Mouse (Mus musculus) heart, embryonic 14.5 days (tissue): Measurements from ENCODE around the gene Borcs6. TPM values are rescaled to one million over a fixed set of nuclear protein-coding genes. Genes with fewer than 3 reads are reported as not detected.
A peak's percentile ranks its signal among the peaks of the same experiment; 100 is the strongest.

Experiments
- ATAC-seq: fragments of 200-750 bp; cut with Nextera tagmentation; 2 replicates; pipeline ENCODE4 v1.8.0; 2017; ENCODE audit warnings: low read depth, moderate TSS enrichment; ENCODE audit not compliant: insufficient number of reproducible peaks, insufficient read depth, low FRiP score
- H3K27ac ChIP-seq, 2 experiments: fragments of 200-500 bp in 1 of 2; fragments of 300-500 bp in 1 of 2; sonication (generic) in 1 of 2; replicated peaks in 1 of 2; 2 replicates each; pipeline ENCODE4 v1.5.1; 2012 to 2014; ENCODE audit warnings: low read depth in 2 of 2, low read length in 2 of 2, control low read depth in 1 of 2, mild to moderate bottlenecking in 1 of 2, mixed read lengths in 1 of 2; ENCODE audit not compliant: control insufficient read depth in 1 of 2, insufficient read depth in 1 of 2
- H3K27me3 ChIP-seq: fragments of 300-500 bp; sonication (generic); 2 replicates; pipeline ENCODE4 v1.6.1; 2014; ENCODE audit warnings: mild to moderate bottlenecking, low read length, control low read depth; ENCODE audit not compliant: control insufficient read depth, insufficient read depth
- H3K36me3 ChIP-seq: fragments of 300-500 bp; sonication (generic); 2 replicates; pipeline ENCODE4 v1.6.1; 2014; ENCODE audit warnings: mild to moderate bottlenecking, control low read depth, low read length, mixed read lengths; ENCODE audit not compliant: control insufficient read depth, insufficient read depth
- H3K4me1 ChIP-seq, 2 experiments: fragments of 200-500 bp in 1 of 2; fragments of 300-500 bp in 1 of 2; sonication (generic) in 1 of 2; 2 replicates each; pipeline ENCODE4 v1.6.1; 2012 to 2014; ENCODE audit warnings: low read length in 2 of 2, control low read depth in 1 of 2, mixed read lengths in 1 of 2; ENCODE audit not compliant: control insufficient read depth in 2 of 2, insufficient read depth in 2 of 2
- H3K4me2 ChIP-seq: fragments of 300-500 bp; sonication (generic); 2 replicates; pipeline ENCODE4 v1.6.1; 2014; ENCODE audit warnings: mild to moderate bottlenecking, low read length
- H3K4me3 ChIP-seq, 2 experiments: fragments of 200-500 bp in 1 of 2; fragments of 300-500 bp in 1 of 2; sonication (generic) in 1 of 2; 2 replicates each; pipeline ENCODE4 v1.5.1; 2012 to 2014; ENCODE audit warnings: low read length in 2 of 2, mild to moderate bottlenecking in 2 of 2, control low read depth in 1 of 2, low read depth in 1 of 2, moderate library complexity in 1 of 2; ENCODE audit not compliant: control insufficient read depth in 1 of 2, insufficient read depth in 1 of 2
- H3K9ac ChIP-seq: fragments of 300-500 bp; sonication (generic); 2 replicates; pipeline ENCODE4 v1.6.1; 2014; ENCODE audit warnings: mild to moderate bottlenecking, low read length
- H3K9me3 ChIP-seq: fragments of 300-500 bp; sonication (generic); 2 replicates; pipeline ENCODE4 v1.6.1; 2016; ENCODE audit warnings: low read length, control low read depth; ENCODE audit not compliant: control insufficient read depth
- WGBS: fragments of 180-500 bp; shearing (Covaris S2); extraction: QIAGEN DNeasy Blood & Tissue Kit; methylation state at CpG from one replicate; pipeline ENCODE4 v1.1.7; 2014; 5-methylcytosine and 5-hydroxymethylcytosine counted together
- polyA plus RNA-seq: library from polyadenylated mRNA; unstranded; fragments of >200 nt; fragmentation: Nextera tagmentation; extraction: Ambion mirVana; gene quantifications from 2 replicates; pipeline ENCODE4 v1.2.1, GENCODE M21; 2014

Gene Borcs6
- polyA plus RNA-seq, 1 experiment from 2014 or later: 14.1 TPM

DNA sequence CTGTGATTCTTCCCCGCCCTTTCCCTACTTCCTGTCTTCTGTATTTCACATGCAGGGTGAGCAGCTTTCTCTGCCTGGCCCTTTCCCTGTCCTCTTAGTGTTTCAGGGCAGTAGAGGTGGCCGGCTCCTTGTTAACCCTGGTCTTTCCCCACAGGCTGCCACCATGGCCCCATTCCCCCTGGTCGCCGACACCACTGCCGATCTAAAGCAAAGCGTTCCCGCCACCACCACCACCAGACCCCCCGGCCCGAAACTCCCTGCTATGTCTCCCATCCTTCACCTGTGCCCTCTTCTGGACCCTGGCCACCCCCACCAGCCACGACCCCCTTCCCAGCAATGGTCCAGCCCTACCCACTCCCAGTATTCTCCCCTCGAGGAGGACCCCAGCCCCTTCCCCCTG is 46.8 kb downstream of the Borcs6 start:
- H3K9ac ChIP-seq: no peak overlapping the region
- ATAC-seq: no peak
- H3K9me3 ChIP-seq: no peaks in the 10 kb centered on the region
- WGBS: 93% methylated on average over 11 of the region's 11 CpGs
- no peaks in the 10 kb centered on the region for H3K27me3 ChIP-seq
- H3K36me3 ChIP-seq: peaks cover 86% of the 10 kb centered on the region
- no peak overlapping the region for H3K27ac ChIP-seq
- H3K4me1 ChIP-seq: peaks cover 0 to 2% of the 10 kb centered on the region in 2 experiments; a peak in 2 of 4 replicates
- no peak overlapping the region for H3K4me3 ChIP-seq
- no peak overlapping the region for H3K4me2 ChIP-seq

DNA sequence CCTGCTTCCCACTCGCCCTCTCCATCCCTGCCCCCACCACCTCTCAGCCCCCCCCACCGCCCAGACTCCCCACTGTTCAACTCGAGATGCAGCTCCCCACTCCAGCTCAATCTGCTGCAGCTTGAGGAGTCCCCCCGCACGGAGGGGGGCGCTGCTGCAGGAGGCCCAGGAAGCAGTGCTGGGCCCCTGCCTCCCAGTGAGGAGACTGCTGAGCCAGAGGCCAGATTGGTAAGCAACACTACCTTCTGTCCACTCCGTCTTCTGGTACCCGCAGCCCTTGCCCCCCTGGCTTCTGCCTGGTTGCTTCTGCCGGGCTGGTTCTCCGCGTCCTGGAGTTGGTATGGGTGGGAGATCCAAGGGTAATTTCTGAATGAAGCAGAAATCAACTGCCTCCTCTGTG is 47.3 kb downstream of the Borcs6 start:
- no peak overlapping the region for H3K4me3 ChIP-seq
- no peak overlapping the region for H3K4me2 ChIP-seq
- no peaks in the 10 kb centered on the region for H3K9me3 ChIP-seq
- H3K4me1 ChIP-seq: peaks cover 2 to 8% of the 10 kb centered on the region in 2 experiments
- 85% methylated on average over 11 of the region's 11 CpGs for WGBS
- H3K27me3 ChIP-seq: no peaks in the 10 kb centered on the region
- H3K27ac ChIP-seq: no peak overlapping the region
- peaks cover 81% of the 10 kb centered on the region for H3K36me3 ChIP-seq
- no peak for ATAC-seq
- no peak overlapping the region for H3K9ac ChIP-seq

DNA sequence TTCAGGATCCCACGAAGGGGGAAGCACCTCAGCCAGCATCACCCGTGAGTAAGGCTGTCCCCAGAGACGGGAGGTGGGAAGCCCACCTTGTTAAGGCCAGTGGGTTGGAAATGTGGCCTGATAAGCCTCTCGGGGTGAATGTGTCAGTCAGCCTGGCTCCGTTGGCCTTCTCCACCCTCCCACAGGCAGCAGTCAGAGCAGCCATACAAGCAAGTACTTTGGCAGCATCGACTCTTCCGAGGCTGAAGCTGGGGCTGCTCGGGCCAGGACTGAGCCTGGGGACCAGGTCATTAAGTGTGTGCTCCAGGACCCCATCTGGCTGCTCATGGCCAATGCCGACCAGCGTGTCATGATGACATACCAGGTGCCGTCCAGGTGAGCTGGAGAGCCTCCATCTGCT is 48.2 kb downstream of the Borcs6 start:
- 81% methylated on average over 11 of the region's 11 CpGs for WGBS
- Histone ChIP-seq H3K27me3 (no peaks in the 10 kb centered on the region), H3K4me1 (peaks cover 5 to 16% of the 10 kb centered on the region in 2 experiments), H3K27ac (no peak overlapping the region), H3K4me2 (no peak overlapping the region), H3K9me3 (no peaks in the 10 kb centered on the region), H3K9ac (no peak overlapping the region), H3K4me3 (no peak overlapping the region), H3K36me3 (peaks cover 72% of the 10 kb centered on the region)
- ATAC-seq: no peak

DNA sequence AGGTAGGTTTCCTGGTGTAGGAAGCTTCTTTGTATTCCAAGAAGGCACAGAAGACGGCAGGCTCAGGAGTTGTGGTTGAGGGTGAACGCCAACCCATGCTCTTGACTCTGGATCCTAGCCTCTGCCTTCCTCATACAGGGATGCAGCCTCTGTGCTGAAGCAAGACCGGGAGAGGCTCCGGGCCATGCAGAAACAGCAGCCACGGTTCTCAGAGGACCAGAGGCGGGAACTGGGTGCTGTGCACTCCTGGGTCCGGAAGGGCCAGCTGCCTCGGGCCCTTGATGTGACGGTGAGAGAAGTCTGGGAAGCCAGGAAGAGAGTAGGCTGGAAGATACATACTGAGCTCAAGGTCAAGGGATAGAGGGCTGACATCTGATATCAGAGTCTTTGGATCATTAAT is 48.7 kb downstream of the Borcs6 start:
- WGBS: 90% methylated on average over 9 of the region's 9 CpGs
- no peak overlapping the region for H3K4me3 ChIP-seq
- H3K4me1 ChIP-seq: peaks cover 5 to 16% of the 10 kb centered on the region in 2 experiments
- no peak overlapping the region for H3K9ac ChIP-seq
- no peak for ATAC-seq
- H3K27me3 ChIP-seq: no peaks in the 10 kb centered on the region
- peaks cover 67% of the 10 kb centered on the region for H3K36me3 ChIP-seq
- no peaks in the 10 kb centered on the region for H3K9me3 ChIP-seq
- no peak overlapping the region for H3K27ac ChIP-seq
- no peak overlapping the region for H3K4me2 ChIP-seq

DNA sequence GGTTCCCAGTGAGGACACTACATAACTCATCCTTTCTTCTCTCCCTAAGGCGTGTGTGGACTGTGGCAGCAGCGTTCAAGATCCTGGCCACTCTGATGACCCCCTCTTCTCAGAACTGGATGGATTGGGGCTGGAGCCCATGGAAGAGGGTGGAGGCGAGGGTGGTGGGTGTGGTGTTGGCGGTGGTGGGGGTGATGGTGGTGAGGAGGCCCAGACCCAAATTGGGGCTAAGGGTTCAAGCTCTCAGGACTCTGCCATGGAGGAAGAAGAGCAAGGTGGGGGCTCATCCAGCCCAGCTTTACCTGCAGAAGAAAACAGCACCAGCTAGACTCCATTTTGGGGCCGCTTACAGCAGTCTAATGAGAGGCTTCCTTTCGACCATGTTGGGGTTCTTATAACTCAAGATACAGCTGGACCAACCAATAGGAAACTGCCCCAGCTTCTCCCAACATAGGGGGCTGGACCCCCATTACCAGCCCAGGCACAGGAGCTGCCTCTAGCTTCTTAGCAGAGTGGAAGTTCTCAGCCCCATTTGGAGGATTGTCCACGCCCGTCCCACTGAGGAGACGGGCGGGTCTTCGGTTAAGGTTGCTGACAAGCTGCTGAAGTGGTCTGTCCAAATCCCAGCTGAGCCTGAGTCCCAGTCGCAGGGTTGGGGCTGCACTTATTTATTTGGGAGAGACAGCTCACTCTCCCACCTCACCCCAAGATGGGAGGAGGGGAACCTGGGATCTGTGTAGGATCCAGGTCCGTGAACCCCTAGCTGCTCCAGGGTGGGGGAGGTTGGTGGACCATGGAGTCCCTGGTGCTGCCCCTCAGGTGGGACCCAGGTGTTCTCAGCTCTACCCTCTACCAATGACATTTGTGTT is 49.7 kb downstream of the Borcs6 start:
- H3K4me2 ChIP-seq: no peak overlapping the region

DNA sequence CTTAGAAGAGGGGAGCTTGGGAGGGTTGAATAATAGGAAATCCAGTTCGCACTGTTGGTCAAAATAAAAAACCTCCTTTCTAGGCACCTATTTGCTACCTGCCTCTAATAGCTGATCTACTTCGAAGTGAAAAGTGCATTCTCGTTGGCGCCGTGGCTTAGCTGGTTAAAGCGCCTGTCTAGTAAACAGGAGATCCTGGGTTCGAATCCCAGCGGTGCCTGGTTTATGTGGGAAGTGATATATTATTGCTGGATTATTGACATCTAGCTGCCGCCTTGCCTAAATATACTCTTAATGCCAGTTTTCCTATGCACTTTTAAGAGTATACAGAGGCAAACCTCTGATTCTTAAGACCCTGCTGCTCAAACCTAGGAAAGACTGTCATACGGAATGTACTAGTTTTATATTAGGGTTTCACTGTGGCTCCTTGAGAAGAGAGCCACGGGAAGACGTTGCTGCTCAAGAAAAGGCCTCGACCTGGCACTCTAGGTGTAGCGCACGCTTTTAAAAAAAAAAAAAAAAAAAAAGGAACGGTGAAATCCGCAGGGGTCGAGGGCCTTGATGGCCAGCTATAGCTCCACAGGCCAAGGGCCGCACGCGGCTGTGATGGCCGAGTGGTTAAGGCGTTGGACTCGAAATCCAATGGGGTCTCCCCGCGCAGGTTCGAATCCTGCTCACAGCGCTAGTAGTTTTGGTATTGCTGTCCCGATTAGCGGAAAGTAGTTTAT is 51.0 kb downstream of the Borcs6 start:
- peaks cover 44% of the 10 kb centered on the region for H3K36me3 ChIP-seq
- H3K9me3 ChIP-seq: no peaks in the 10 kb centered on the region
- H3K27me3 ChIP-seq: no peaks in the 10 kb centered on the region
- peak overlapping the region; percentile 76 to 78 for H3K27ac ChIP-seq
- H3K4me2 ChIP-seq: peak overlapping the region; percentile 70
- ATAC-seq: no peak
- 2% methylated on average over 30 of the region's 30 CpGs for WGBS
- peak overlapping the region; percentile 49 to 55 for H3K4me3 ChIP-seq
- peaks cover 5 to 16% of the 10 kb centered on the region in 2 experiments for H3K4me1 ChIP-seq
- peak overlapping the region; percentile 77 for H3K9ac ChIP-seq

More for the DNA sequence above, 49.7 kb downstream of the Borcs6 start:
- ATAC-seq: no peak
- Histone ChIP-seq H3K36me3 (peaks cover 56% of the 10 kb centered on the region), H3K9me3 (no peaks in the 10 kb centered on the region), H3K4me1 (peaks cover 5 to 16% of the 10 kb centered on the region in 2 experiments), H3K9ac (no peak overlapping the region), H3K4me3 (no peak overlapping the region), H3K27ac (no peak overlapping the region), H3K27me3 (no peaks in the 10 kb centered on the region)
- WGBS: 70% methylated on average over 13 of the region's 13 CpGs
